Mouse (Mus musculus): ENCODE measurements around the gene Tctex1d4. TPM values are rescaled to one million over a fixed set of nuclear protein-coding genes. Genes with fewer than 3 reads are reported as not detected.

Tctex1d4 gene
- polyA plus RNA-seq, 1 experiment from 2014 or later: not detected

DNA sequence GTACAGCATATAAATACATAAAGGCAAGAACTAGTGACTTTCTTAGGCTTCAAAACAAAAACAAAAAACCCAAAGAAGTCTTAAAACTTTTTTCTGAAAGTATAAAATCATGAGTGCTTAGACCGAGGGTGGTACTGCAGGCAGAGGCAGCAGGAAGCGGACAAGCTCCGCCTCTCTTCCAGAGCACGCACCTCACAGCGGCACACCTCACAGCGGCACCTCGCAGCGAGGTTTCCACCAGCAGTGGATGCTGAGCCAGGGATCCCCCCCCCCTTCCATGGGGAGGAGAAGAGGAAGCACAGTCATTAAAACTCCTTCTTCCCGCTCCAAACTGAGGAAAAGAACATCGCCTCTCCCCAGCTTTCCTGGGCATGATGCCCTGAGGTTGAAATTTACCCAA, 33.1 kb downstream of the Tctex1d4 start:
- Histone ChIP-seq H3K4me3 (no peak overlapping the region), H3K36me3 (peaks cover 51% of the 10 kb centered on the region), H3K9ac (no peak overlapping the region), H3K4me1 (peaks cover 5% of the 10 kb centered on the region; the same call in 1 of the 2 replicates), H3K27ac (no peak overlapping the region), H3K27me3 (no peaks in the 10 kb centered on the region), H3K9me3 (no peaks in the 10 kb centered on the region), H3K4me2 (replicated peaks) (no peak overlapping the region)
- no peak for ATAC-seq (ENCODE audit: insufficient number of reproducible peaks, insufficient read depth, low FRiP score, low TSS enrichment)
- 86% methylated on average over 10 of the region's 10 CpGs for WGBS

DNA sequence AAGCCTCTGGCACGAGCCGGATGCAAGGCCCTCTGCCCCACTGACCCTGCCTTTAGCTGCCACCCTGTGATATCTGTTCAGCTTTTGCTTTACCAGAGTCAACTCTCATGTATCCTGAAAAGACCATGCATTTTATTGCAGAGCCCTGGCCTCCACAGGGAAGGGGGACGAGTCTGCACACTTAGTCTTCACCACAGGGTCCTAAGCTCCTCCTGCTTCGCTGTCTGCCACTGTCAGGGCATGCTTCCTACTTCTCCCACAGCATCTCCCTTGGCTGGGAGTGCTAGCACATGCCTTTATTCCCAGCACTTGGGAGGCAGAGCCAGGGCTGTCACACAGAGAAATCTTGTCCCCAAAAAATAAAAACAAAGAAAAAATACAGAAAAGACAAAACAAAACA, 34.6 kb downstream of the Tctex1d4 start:
- no peak overlapping the region for H3K4me2 ChIP-seq (replicated peaks)
- peaks cover 65% of the 10 kb centered on the region for H3K36me3 ChIP-seq
- H3K27me3 ChIP-seq: no peaks in the 10 kb centered on the region
- H3K9me3 ChIP-seq: no peaks in the 10 kb centered on the region
- ATAC-seq (ENCODE audit: insufficient number of reproducible peaks, insufficient read depth, low FRiP score, low TSS enrichment): no peak
- H3K4me3 ChIP-seq: no peak overlapping the region
- 72% methylated on average over 4 of the region's 4 CpGs for WGBS
- H3K4me1 ChIP-seq: no peaks in the 10 kb centered on the region
- no peak overlapping the region for H3K9ac ChIP-seq
- H3K27ac ChIP-seq: no peak overlapping the region

DNA sequence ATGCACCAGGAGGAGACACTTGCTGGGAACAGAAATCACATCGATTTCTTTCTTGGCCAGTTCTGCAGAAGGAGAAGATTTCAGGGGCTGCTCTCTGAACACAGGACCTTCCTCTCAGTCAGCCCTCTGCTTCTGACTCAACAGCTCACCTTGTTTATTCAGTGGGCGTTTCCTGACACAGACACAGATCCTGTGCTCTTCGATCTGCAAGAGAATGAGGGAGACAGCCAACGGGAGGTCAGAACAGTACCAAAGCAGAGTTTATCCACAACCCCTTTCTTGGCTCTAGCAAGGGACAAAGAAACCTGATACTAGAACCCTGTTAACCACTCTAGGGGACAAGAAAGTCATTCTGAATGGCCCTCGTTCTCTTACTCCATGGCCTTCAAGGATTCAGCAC, 43.3 kb downstream of the Tctex1d4 start:
- Histone ChIP-seq H3K27me3 (no peaks in the 10 kb centered on the region), H3K4me2 (replicated peaks) (no peak overlapping the region), H3K9ac (no peak overlapping the region; the same call in 1 of the 2 replicates), H3K4me1 (no peaks in the 10 kb centered on the region), H3K27ac (no peak overlapping the region), H3K9me3 (no peaks in the 10 kb centered on the region), H3K4me3 (no peak overlapping the region), H3K36me3 (peaks cover 94% of the 10 kb centered on the region)
- no peak for ATAC-seq (ENCODE audit: insufficient number of reproducible peaks, insufficient read depth, low FRiP score, low TSS enrichment)
- WGBS: 92% methylated on average over 5 of the region's 5 CpGs

Small RNA genes within 50 kb of the gene (microRNA-seq; reads per million reads assigned to microRNA genes)
- not detected for gene Gm22398

Other genes with a start within 250 kb of the Tctex1d4 start
- 1.3 and 1.5 TPM in 2 replicates for gene Zswim5, start 249.4 kb upstream of the Tctex1d4 start, polyA plus RNA-seq (2016; fragmentation: Nextera tagmentation; extraction: Ambion mirVana)
- gene Urod, start 132.4 kb upstream of the Tctex1d4 start, polyA plus RNA-seq (2016; fragmentation: Nextera tagmentation; extraction: Ambion mirVana): 107 and 110 TPM in 2 replicates
- 11.9 and 14.6 TPM in 2 replicates for gene Hectd3, start 131.5 kb upstream of the Tctex1d4 start, polyA plus RNA-seq (2016; fragmentation: Nextera tagmentation; extraction: Ambion mirVana)
- 43.8 and 45.5 TPM in 2 replicates for gene Eif2b3, start 107.4 kb upstream of the Tctex1d4 start, polyA plus RNA-seq (2016; fragmentation: Nextera tagmentation; extraction: Ambion mirVana)
- gene Ptch2, start 30.7 kb upstream of the Tctex1d4 start, polyA plus RNA-seq (2016; fragmentation: Nextera tagmentation; extraction: Ambion mirVana): 10.4 and 12.1 TPM in 2 replicates
- 4.4 and 4.9 TPM in 2 replicates for gene Btbd19, start 1.1 kb upstream of the Tctex1d4 start, polyA plus RNA-seq (2016; fragmentation: Nextera tagmentation; extraction: Ambion mirVana)
- gene Plk3, start 7.2 kb downstream of the Tctex1d4 start, polyA plus RNA-seq (2016; fragmentation: Nextera tagmentation; extraction: Ambion mirVana): 5.0 and 5.5 TPM in 2 replicates
- gene Rps8, start 29.4 kb downstream of the Tctex1d4 start, polyA plus RNA-seq (2016; fragmentation: Nextera tagmentation; extraction: Ambion mirVana): 804 and 834 TPM in 2 replicates
- gene Kif2c, start 55.8 kb downstream of the Tctex1d4 start, polyA plus RNA-seq (2016; fragmentation: Nextera tagmentation; extraction: Ambion mirVana): 83.8 and 89.5 TPM in 2 replicates
- gene Tmem53, start 125.2 kb downstream of the Tctex1d4 start, polyA plus RNA-seq (2016; fragmentation: Nextera tagmentation; extraction: Ambion mirVana): 11.3 and 11.8 TPM in 2 replicates
- 0.64 and 1.3 TPM in 2 replicates for gene Armh1, start 125.3 kb downstream of the Tctex1d4 start, polyA plus RNA-seq (2016; fragmentation: Nextera tagmentation; extraction: Ambion mirVana)